ENCODE assay signal across 8 mouse cellular contexts in genomic region chr13:97439216-97439979, GRCm38 (mm10).
DNase-seq lines count a peak whose midpoint lies in the region; ATAC-seq and TF ChIP-seq lines count a peak whose summit lies in the region.

No protein-coding gene starts in this region.

- intact Hi-C loops in heart, adult 2 months (cut with DNase I): loop anchor here (5.0 kb wide), 2 partner anchors 197 to 498 kb away; partner anchors contain the start of gene Enc1

- H3K4me3 ChIP-seq in heart, embryonic 14.5 days (ENCODE audit: control insufficient read depth in 1 of 2, insufficient read depth in 1 of 2, low read depth in 1 of 2, low read length in 2 of 2): peak overlapping the region; percentile 4 to 21
- no peak overlapping the region for H3K4me3 ChIP-seq in heart, adult 2 months
- peak overlapping the region; percentile 30 for H3K4me3 ChIP-seq in forebrain, embryonic 10.5 days
- no peak overlapping the region for H3K4me3 ChIP-seq in liver, adult 2 months (ENCODE audit: insufficient read depth, low read depth, low read length)
- H3K4me3 ChIP-seq in stomach, embryonic 15.5 days (replicated peaks): no peak overlapping the region

- H3K9ac ChIP-seq in heart, embryonic 14.5 days (ENCODE audit: low read length): peak overlapping the region; percentile 1; the same call in 1 of the 2 replicates
- no peak overlapping the region for H3K9ac ChIP-seq in heart, adult 2 months (ENCODE audit: low read depth, low read length)
- no peak overlapping the region for H3K9ac ChIP-seq in liver, adult 2 months (ENCODE audit: low read depth, low read length)
- H3K9ac ChIP-seq in stomach, embryonic 15.5 days: no peak overlapping the region

- TF ChIP-seq CTCF in heart, adult 2 months (IDR thresholded peaks at IDR 0.05): no peak
- no peak for TF ChIP-seq CTCF in liver, adult 2 months (IDR thresholded peaks at IDR 0.05; ENCODE audit: low read depth, low read length)

- 20% methylated on average over 16 of the region's 16 CpGs for WGBS in heart, embryonic 14.5 days
- WGBS in heart, adult 2 months: 54% methylated on average over 16 of the region's 16 CpGs
- 21% methylated on average over 16 of the region's 16 CpGs for WGBS in forebrain, embryonic 10.5 days
- WGBS in liver, adult 2 months: 33% methylated on average over 16 of the region's 16 CpGs
- WGBS in stomach, embryonic 15.5 days: 22% methylated on average over 16 of the region's 16 CpGs

- H3K27ac ChIP-seq in heart, embryonic 14.5 days (replicated peaks in 1 of 2; ENCODE audit: control insufficient read depth in 1 of 2, insufficient read depth in 1 of 2, low read depth in 2 of 2, low read length in 2 of 2): no peak overlapping the region
- H3K27ac ChIP-seq in heart, adult 2 months: no peak overlapping the region
- H3K27ac ChIP-seq in forebrain, embryonic 10.5 days: peak overlapping the region; percentile 94
- no peak overlapping the region for H3K27ac ChIP-seq in liver, adult 2 months (replicated peaks; ENCODE audit: insufficient read depth, low read depth, low read length)
- H3K27ac ChIP-seq in stomach, embryonic 15.5 days: no peak overlapping the region

- no peak for ATAC-seq in heart, embryonic 14.5 days (ENCODE audit: insufficient number of reproducible peaks, insufficient read depth, low FRiP score, low read depth)
- peak; percentile 17; the same call in 1 of the 2 replicates for ATAC-seq in stomach, embryonic 15.5 days (ENCODE audit: insufficient read depth, low FRiP score, low read depth)

- H3K27me3 ChIP-seq in heart, embryonic 14.5 days (ENCODE audit: control insufficient read depth, insufficient read depth, low read length): peaks cover 4% of the 10 kb centered on the region; the same call in 1 of the 2 replicates
- H3K27me3 ChIP-seq in heart, adult 2 months (ENCODE audit: control insufficient read depth, insufficient read depth, low read length): no peaks in the 10 kb centered on the region
- peaks cover 23% of the 10 kb centered on the region; the same call in 1 of the 2 replicates for H3K27me3 ChIP-seq in forebrain, embryonic 10.5 days (ENCODE audit: poor library complexity, severe bottlenecking)
- H3K27me3 ChIP-seq in liver, adult 2 months (ENCODE audit: control insufficient read depth, insufficient read depth, low read length): no peaks in the 10 kb centered on the region
- H3K27me3 ChIP-seq in stomach, embryonic 15.5 days (replicated peaks): no peaks in the 10 kb centered on the region

- no peak for TF ChIP-seq POLR2A in heart, adult 2 months (IDR thresholded peaks at IDR 0.05; ENCODE audit: insufficient read depth, low read depth, low read length)
- no peak for TF ChIP-seq POLR2A in liver, adult 2 months (IDR thresholded peaks at IDR 0.05; ENCODE audit: extremely low read depth, insufficient read depth, low read length)

- no peaks in the 10 kb centered on the region for H3K36me3 ChIP-seq in heart, embryonic 14.5 days (ENCODE audit: control insufficient read depth, insufficient read depth, low read length)
- no peaks in the 10 kb centered on the region for H3K36me3 ChIP-seq in heart, adult 2 months (ENCODE audit: control insufficient read depth, insufficient read depth, low read length)
- H3K36me3 ChIP-seq in forebrain, embryonic 10.5 days (replicated peaks): no peaks in the 10 kb centered on the region
- H3K36me3 ChIP-seq in liver, adult 2 months (ENCODE audit: control insufficient read depth, insufficient read depth, low read length): no peaks in the 10 kb centered on the region
- no peaks in the 10 kb centered on the region for H3K36me3 ChIP-seq in stomach, embryonic 15.5 days

- peak overlapping the region; percentile 62 for H3K4me2 ChIP-seq in heart, embryonic 14.5 days (ENCODE audit: low read length)
- peak overlapping the region; percentile 38 for H3K4me2 ChIP-seq in stomach, embryonic 15.5 days

- no peak for TF ChIP-seq EP300 in heart, adult 2 months (IDR thresholded peaks at IDR 0.05; ENCODE audit: insufficient read depth, low read depth, low read length)

- H3K9me3 ChIP-seq in heart, embryonic 14.5 days (ENCODE audit: control insufficient read depth, low read length): no peaks in the 10 kb centered on the region
- H3K9me3 ChIP-seq in forebrain, embryonic 10.5 days: no peaks in the 10 kb centered on the region
- H3K9me3 ChIP-seq in stomach, embryonic 15.5 days: no peaks in the 10 kb centered on the region

- no peak for DNase-seq in heart, adult 2 months
- peak; percentile 65 for DNase-seq in MN1 (ENCODE audit: low spot score)
- peak; percentile 53 for DNase-seq in forebrain, embryonic 10.5 days (ENCODE audit: extremely low spot score, low spot score)
- peak; percentile 68 for DNase-seq in liver, adult 2 months (ENCODE audit: extremely low read depth, low read depth, low spot score)
- no peak for DNase-seq in T-cell, adult 2 months (ENCODE audit: low spot score)
- no peak for DNase-seq in right cerebral cortex, postnatal 14 days

- no peaks in the 10 kb centered on the region for H3K79me2 ChIP-seq in heart, adult 2 months (replicated peaks; ENCODE audit: control insufficient read depth, insufficient read depth, low read length)
- no peaks in the 10 kb centered on the region for H3K79me2 ChIP-seq in liver, adult 2 months (ENCODE audit: control insufficient read depth, insufficient read depth, low read length)

- peaks cover 42 to 68% of the 10 kb centered on the region in 2 experiments for H3K4me1 ChIP-seq in heart, embryonic 14.5 days (ENCODE audit: control insufficient read depth in 2 of 2, insufficient read depth in 2 of 2, low read length in 2 of 2)
- peaks cover 3% of the 10 kb centered on the region; the same call in 1 of the 2 replicates for H3K4me1 ChIP-seq in heart, adult 2 months (ENCODE audit: control insufficient read depth, insufficient read depth, low read length)
- H3K4me1 ChIP-seq in forebrain, embryonic 10.5 days: peaks cover 91% of the 10 kb centered on the region
- peaks cover 6% of the 10 kb centered on the region for H3K4me1 ChIP-seq in liver, adult 2 months (ENCODE audit: control insufficient read depth, insufficient read depth, low read length)
- H3K4me1 ChIP-seq in stomach, embryonic 15.5 days: peaks cover 39% of the 10 kb centered on the region

Comparison
In these comparisons a context has a peak if more than half of its experiments do, and no peak if none do; other contexts are left out.
1. H3K4me3 ChIP-seq: peak in heart, embryonic 14.5 days (2 of 2) and forebrain, embryonic 10.5 days (single experiment); none in heart, adult 2 months (single experiment), liver, adult 2 months (single experiment) and stomach, embryonic 15.5 days (single experiment).
2. DNase-seq: peak in MN1 (single experiment), forebrain, embryonic 10.5 days (single experiment) and liver, adult 2 months (single experiment); none in heart, adult 2 months (0 of 2), T-cell, adult 2 months (single experiment) and right cerebral cortex, postnatal 14 days (single experiment).